Mouse (Mus musculus): Measurements from ENCODE around the gene Pigu. TPM values are rescaled to one million over a fixed set of nuclear protein-coding genes. Genes with fewer than 3 reads are reported as not detected.

Pigu gene
- polyA plus RNA-seq, 1 experiment = 44.1 TPM

GRCm38 (mm10) chr2:155293382-155293781 lies 63.8 kb downstream of the Pigu start:
- H3K4me3 ChIP-seq (ENCODE audit: low read depth, low read length) = no peak overlapping the region
- H3K27ac ChIP-seq (ENCODE audit: insufficient read depth, low read length) = no peak overlapping the region
- no peaks in the 10 kb centered on the region for H3K4me1 ChIP-seq (ENCODE audit: control insufficient read depth, insufficient read depth, low read length)
- no peak overlapping the region for H3K9ac ChIP-seq (ENCODE audit: low read depth, poor library complexity, severe bottlenecking)
- H3K9me3 ChIP-seq (replicated peaks; ENCODE audit: control insufficient read depth, insufficient read depth, low read length, poor library complexity, severe bottlenecking) = no peaks in the 10 kb centered on the region
- H3K27me3 ChIP-seq (ENCODE audit: control insufficient read depth, insufficient read depth, low read length, poor library complexity, severe bottlenecking) = no peaks in the 10 kb centered on the region
- no peaks in the 10 kb centered on the region for H3K36me3 ChIP-seq (ENCODE audit: control insufficient read depth, insufficient read depth, low read length, poor library complexity, severe bottlenecking)
- TF ChIP-seq POLR2A (IDR thresholded peaks at IDR 0.05; ENCODE audit: insufficient read depth, low read length) = no peak

- H3K9me3 ChIP-seq (replicated peaks; ENCODE audit: control insufficient read depth, insufficient read depth, low read length, poor library complexity, severe bottlenecking) = no peaks in the 10 kb centered on the region
- H3K27ac ChIP-seq (ENCODE audit: insufficient read depth, low read length) = no peak overlapping the region
- TF ChIP-seq EP300 (IDR thresholded peaks at IDR 0.05; ENCODE audit: insufficient read depth, low read depth, low read length) (no peak), CTCF (IDR thresholded peaks at IDR 0.05; ENCODE audit: low read depth, low read length) (no peak), POLR2A (IDR thresholded peaks at IDR 0.05; ENCODE audit: insufficient read depth, low read length) (no peak)
- no peak overlapping the region for H3K4me3 ChIP-seq (ENCODE audit: low read depth, low read length)
- no peaks in the 10 kb centered on the region for H3K27me3 ChIP-seq (ENCODE audit: control insufficient read depth, insufficient read depth, low read length, poor library complexity, severe bottlenecking)
- H3K4me1 ChIP-seq (ENCODE audit: control insufficient read depth, insufficient read depth, low read length) = no peaks in the 10 kb centered on the region
- no peaks in the 10 kb centered on the region for H3K36me3 ChIP-seq (ENCODE audit: control insufficient read depth, insufficient read depth, low read length, poor library complexity, severe bottlenecking)
- no peak overlapping the region for H3K9ac ChIP-seq (ENCODE audit: low read depth, poor library complexity, severe bottlenecking)
Observed at GRCm38 (mm10) chr2:155290066-155290465, 67.2 kb downstream of the Pigu start.

GRCm38 (mm10) chr2:155287456-155288250 lies 69.6 kb downstream of the Pigu start:
- H3K9me3 ChIP-seq (replicated peaks; ENCODE audit: control insufficient read depth, insufficient read depth, low read length, poor library complexity, severe bottlenecking) = no peaks in the 10 kb centered on the region
- TF ChIP-seq POLR2A (IDR thresholded peaks at IDR 0.05; ENCODE audit: insufficient read depth, low read length) = no peak
- TF ChIP-seq EP300 (IDR thresholded peaks at IDR 0.05; ENCODE audit: insufficient read depth, low read depth, low read length) = no peak
- no peak for TF ChIP-seq CTCF (IDR thresholded peaks at IDR 0.05; ENCODE audit: low read depth, low read length)

GRCm38 (mm10) chr2:155285744-155286143 lies 71.5 kb downstream of the Pigu start:
- Histone ChIP-seq H3K27ac (ENCODE audit: insufficient read depth, low read length) (no peak overlapping the region), H3K27me3 (ENCODE audit: control insufficient read depth, insufficient read depth, low read length, poor library complexity, severe bottlenecking) (no peaks in the 10 kb centered on the region), H3K9me3 (replicated peaks; ENCODE audit: control insufficient read depth, insufficient read depth, low read length, poor library complexity, severe bottlenecking) (no peaks in the 10 kb centered on the region), H3K4me3 (ENCODE audit: low read depth, low read length) (no peak overlapping the region), H3K36me3 (ENCODE audit: control insufficient read depth, insufficient read depth, low read length, poor library complexity, severe bottlenecking) (no peaks in the 10 kb centered on the region), H3K4me1 (ENCODE audit: control insufficient read depth, insufficient read depth, low read length) (no peaks in the 10 kb centered on the region), H3K9ac (ENCODE audit: low read depth, poor library complexity, severe bottlenecking) (no peak overlapping the region)
- TF ChIP-seq POLR2A (IDR thresholded peaks at IDR 0.05; ENCODE audit: insufficient read depth, low read length) (no peak), EP300 (IDR thresholded peaks at IDR 0.05; ENCODE audit: insufficient read depth, low read depth, low read length) (no peak), CTCF (IDR thresholded peaks at IDR 0.05; ENCODE audit: low read depth, low read length) (no peak)

More at GRCm38 (mm10) chr2:155287456-155288250, 69.6 kb downstream of the Pigu start:
- no peaks in the 10 kb centered on the region for H3K27me3 ChIP-seq (ENCODE audit: control insufficient read depth, insufficient read depth, low read length, poor library complexity, severe bottlenecking)
- H3K27ac ChIP-seq (ENCODE audit: insufficient read depth, low read length) = no peak overlapping the region
- H3K9ac ChIP-seq (ENCODE audit: low read depth, poor library complexity, severe bottlenecking) = no peak overlapping the region
- no peak overlapping the region for H3K4me3 ChIP-seq (ENCODE audit: low read depth, low read length)
- no peaks in the 10 kb centered on the region for H3K4me1 ChIP-seq (ENCODE audit: control insufficient read depth, insufficient read depth, low read length)
- no peaks in the 10 kb centered on the region for H3K36me3 ChIP-seq (ENCODE audit: control insufficient read depth, insufficient read depth, low read length, poor library complexity, severe bottlenecking)

GRCm38 (mm10) chr2:155284647-155285046 lies 72.6 kb downstream of the Pigu start:
- Histone ChIP-seq H3K27ac (ENCODE audit: insufficient read depth, low read length) (no peak overlapping the region), H3K4me1 (ENCODE audit: control insufficient read depth, insufficient read depth, low read length) (no peaks in the 10 kb centered on the region), H3K36me3 (ENCODE audit: control insufficient read depth, insufficient read depth, low read length, poor library complexity, severe bottlenecking) (no peaks in the 10 kb centered on the region), H3K4me3 (ENCODE audit: low read depth, low read length) (no peak overlapping the region), H3K27me3 (ENCODE audit: control insufficient read depth, insufficient read depth, low read length, poor library complexity, severe bottlenecking) (no peaks in the 10 kb centered on the region), H3K9me3 (replicated peaks; ENCODE audit: control insufficient read depth, insufficient read depth, low read length, poor library complexity, severe bottlenecking) (no peaks in the 10 kb centered on the region), H3K9ac (ENCODE audit: low read depth, poor library complexity, severe bottlenecking) (no peak overlapping the region)
- no peak for TF ChIP-seq CTCF (IDR thresholded peaks at IDR 0.05; ENCODE audit: low read depth, low read length)

GRCm38 (mm10) chr2:155283793-155284192 lies 73.4 kb downstream of the Pigu start:
- Histone ChIP-seq H3K9me3 (replicated peaks; ENCODE audit: control insufficient read depth, insufficient read depth, low read length, poor library complexity, severe bottlenecking) (no peaks in the 10 kb centered on the region), H3K9ac (ENCODE audit: low read depth, poor library complexity, severe bottlenecking) (no peak overlapping the region), H3K36me3 (ENCODE audit: control insufficient read depth, insufficient read depth, low read length, poor library complexity, severe bottlenecking) (no peaks in the 10 kb centered on the region), H3K4me3 (ENCODE audit: low read depth, low read length) (no peak overlapping the region), H3K27me3 (ENCODE audit: control insufficient read depth, insufficient read depth, low read length, poor library complexity, severe bottlenecking) (no peaks in the 10 kb centered on the region), H3K27ac (ENCODE audit: insufficient read depth, low read length) (no peak overlapping the region), H3K4me1 (ENCODE audit: control insufficient read depth, insufficient read depth, low read length) (no peaks in the 10 kb centered on the region)
- TF ChIP-seq CTCF (IDR thresholded peaks at IDR 0.05; ENCODE audit: low read depth, low read length) (no peak), EP300 (IDR thresholded peaks at IDR 0.05; ENCODE audit: insufficient read depth, low read depth, low read length) (no peak)
